Mouse (Mus musculus): ENCODE measurements around the gene Plpp7. TPM values are rescaled to one million over a fixed set of nuclear protein-coding genes. Genes with fewer than 3 reads are reported as not detected.
A peak's percentile ranks its signal among the peaks of the same experiment; 100 is the strongest.

The Plpp7 gene
- total RNA-seq, 2 experiments from 2014 or later, result 27.3 to 33.7 TPM

- intact Hi-C loops (cut with DNase I), result loop anchor here (5.0 to 10.0 kb wide), 3 partner anchors 49 to 217 kb away; partner anchors contain the start of gene Fam78a
Measured at GRCm38 (mm10) chr2:32131205-32131834, 36.0 kb downstream of the Plpp7 start.

GRCm38 (mm10) chr2:32131866-32132566 is 36.7 kb downstream of the Plpp7 start:
- DNase-seq (ENCODE audit: low spot score in 2 of 2), result no peak
- intact Hi-C loops (cut with DNase I), result loop anchor here (5.0 to 10.0 kb wide), 3 partner anchors 50 to 217 kb away; partner anchors contain the start of gene Fam78a

More at GRCm38 (mm10) chr2:32131205-32131834, 36.0 kb downstream of the Plpp7 start:
- no peak for DNase-seq (ENCODE audit: low spot score in 2 of 2)

GRCm38 (mm10) chr2:32132567-32132992 is 37.3 kb downstream of the Plpp7 start:
- no peak for DNase-seq (ENCODE audit: low spot score in 2 of 2)
- intact Hi-C loops (cut with DNase I), result loop anchor here (5.0 to 10.0 kb wide), 3 partner anchors 50 to 218 kb away; partner anchors contain the start of gene Fam78a

- peak; percentile 82 to 89 for DNase-seq (ENCODE audit: low spot score in 2 of 2)
- intact Hi-C loops (cut with DNase I), result loop anchor here (5.0 to 10.0 kb wide), 3 partner anchors 52 to 219 kb away; partner anchors contain the start of gene Fam78a
Measured at GRCm38 (mm10) chr2:32134039-32134438, 38.7 kb downstream of the Plpp7 start.

- peak; percentile 97 to 98 for DNase-seq (ENCODE audit: low spot score in 2 of 2)
- intact Hi-C loops (cut with DNase I), result loop anchor here (5.0 to 10.0 kb wide), 2 partner anchors 150 to 223 kb away; partner anchors contain the start of genes Golga2 and Swi5
Measured at GRCm38 (mm10) chr2:32137667-32138266, 42.4 kb downstream of the Plpp7 start.

GRCm38 (mm10) chr2:32139377-32139776 is 44.0 kb downstream of the Plpp7 start:
- DNase-seq (ENCODE audit: low spot score in 2 of 2), result no peak
- intact Hi-C loops (cut with DNase I), result loop anchor here (5.0 to 10.0 kb wide), 2 partner anchors 148 to 225 kb away; partner anchors contain the start of genes Golga2 and Swi5

- intact Hi-C loops (cut with DNase I), result no loop called here
Measured at GRCm38 (mm10) chr2:32140498-32140934, 45.2 kb downstream of the Plpp7 start.

GRCm38 (mm10) chr2:32141602-32142001 is 46.3 kb downstream of the Plpp7 start:
- intact Hi-C loops (cut with DNase I), result no loop called here
- no peak for DNase-seq (ENCODE audit: low spot score in 2 of 2)

More at GRCm38 (mm10) chr2:32140498-32140934, 45.2 kb downstream of the Plpp7 start:
- no peak for DNase-seq (ENCODE audit: low spot score in 2 of 2)

GRCm38 (mm10) chr2:32142368-32142767 is 47.0 kb downstream of the Plpp7 start:
- intact Hi-C loops (cut with DNase I), result no loop called here
- DNase-seq (ENCODE audit: low spot score in 2 of 2), result no peak

GRCm38 (mm10) chr2:32144633-32145032 is 49.3 kb downstream of the Plpp7 start:
- intact Hi-C loops (cut with DNase I), result no loop called here
- no peak for DNase-seq (ENCODE audit: low spot score in 2 of 2)

GRCm38 (mm10) chr2:32146617-32147162 is 51.4 kb downstream of the Plpp7 start:
- no peak for DNase-seq (ENCODE audit: low spot score in 2 of 2)
- intact Hi-C loops (cut with DNase I), result no loop called here

- intact Hi-C loops (cut with DNase I), result loop anchor here (5.0 kb wide), 1 partner anchor 37 kb away; no protein-coding TSS in a partner anchor
- DNase-seq (ENCODE audit: low spot score in 2 of 2), result no peak
Measured at GRCm38 (mm10) chr2:32150135-32150534, 54.8 kb downstream of the Plpp7 start.

GRCm38 (mm10) chr2:32150562-32150923 is 55.2 kb downstream of the Plpp7 start:
- DNase-seq (ENCODE audit: low spot score in 2 of 2), result peak; percentile 48 to 54
- intact Hi-C loops (cut with DNase I), result loop anchor here (5.0 kb wide), 1 partner anchor 37 kb away; no protein-coding TSS in a partner anchor

- DNase-seq (ENCODE audit: low spot score in 2 of 2), result peak; percentile 44 to 55
Measured at GRCm38 (mm10) chr2:32150924-32151659, 55.8 kb downstream of the Plpp7 start, which contains the start of gene Prrc2b. Prrc2b (plus strand) TSS chr2:32151082.

GRCm38 (mm10) chr2:32151660-32152366 is 56.5 kb downstream of the Plpp7 start:
- peak; percentile 52 to 56 for DNase-seq (ENCODE audit: low spot score in 2 of 2)
- intact Hi-C loops (cut with DNase I), result loop anchor here (2.0 to 5.0 kb wide), 2 partner anchors 19 to 35 kb away; no protein-coding TSS in a partner anchor

More at GRCm38 (mm10) chr2:32150924-32151659, 55.8 kb downstream of the Plpp7 start, which contains the start of gene Prrc2b:
- intact Hi-C loops (cut with DNase I), result loop anchor here (5.0 kb wide), 1 partner anchor 36 kb away; no protein-coding TSS in a partner anchor

- intact Hi-C loops (cut with DNase I), result loop anchor here (2.0 to 5.0 kb wide), 2 partner anchors 18 to 35 kb away; no protein-coding TSS in a partner anchor
- no peak for DNase-seq (ENCODE audit: low spot score in 2 of 2)
Measured at GRCm38 (mm10) chr2:32152367-32153034, 57.2 kb downstream of the Plpp7 start.
